Mouse (Mus musculus) cortical plate, adult 2 months (tissue): ENCODE results near the gene Ptpre.

Experiments
- CTCF ChIP-seq: fragments of 200-500 bp; IDR thresholded peaks from 2 replicates; pipeline ENCODE4 v1.5.1; 2011; ENCODE audit warnings: mild to moderate bottlenecking, control low read depth, low read length; ENCODE audit not compliant: insufficient read depth; ENCODE audit errors: extremely low read depth
- POLR2A ChIP-seq: fragments of 200-500 bp; IDR thresholded peaks from 2 replicates; pipeline ENCODE4 v1.6.1; 2011; ENCODE audit warnings: mild to moderate bottlenecking, low read length, control low read depth; ENCODE audit not compliant: insufficient read depth; ENCODE audit errors: extremely low read depth

GRCm38 (mm10) chr7:135612801-135613200 is 75.5 kb downstream of the Ptpre start:
- TF ChIP-seq POLR2A = no peak
- no peak for TF ChIP-seq CTCF
